Mouse (Mus musculus) intestine, embryonic 16.5 days (tissue): ENCODE data around the gene Anks1. TPM values are rescaled to one million over a fixed set of nuclear protein-coding genes. Genes with fewer than 3 reads are reported as not detected.
A peak's percentile ranks its signal among the peaks of the same experiment; 100 is the strongest.

Experiments
- ATAC-seq: fragments of 200-750 bp; cut with Nextera tagmentation; 2 replicates; pipeline ENCODE4 v1.8.0; 2017; ENCODE audit warnings: moderate TSS enrichment, moderate library complexity
- H3K27ac ChIP-seq: fragments of 300-500 bp; sonication (generic); 2 replicates; pipeline ENCODE4 v1.5.1; 2014; ENCODE audit warnings: mild to moderate bottlenecking, low read length
- H3K27me3 ChIP-seq: fragments of 300-500 bp; sonication (generic); replicated peaks from 2 replicates; pipeline ENCODE4 v1.6.1; 2014; ENCODE audit warnings: low read length, control low read depth, mixed read lengths; ENCODE audit not compliant: control insufficient read depth, insufficient read depth
- H3K36me3 ChIP-seq: fragments of 300-500 bp; sonication (generic); 2 replicates; pipeline ENCODE4 v1.6.1; 2014; ENCODE audit warnings: low read length, control low read depth; ENCODE audit not compliant: control insufficient read depth, insufficient read depth
- H3K4me1 ChIP-seq: fragments of 300-500 bp; sonication (generic); 2 replicates; pipeline ENCODE4 v1.6.1; 2014; ENCODE audit warnings: low read length, control low read depth, mixed read lengths; ENCODE audit not compliant: control insufficient read depth, insufficient read depth
- H3K4me2 ChIP-seq: fragments of 300-500 bp; sonication (generic); 2 replicates; pipeline ENCODE4 v1.6.1; 2014; ENCODE audit warnings: low read depth, low read length, control low read depth
- H3K4me3 ChIP-seq: fragments of 300-500 bp; sonication (generic); 2 replicates; pipeline ENCODE4 v1.5.1; 2014; ENCODE audit warnings: mild to moderate bottlenecking, low read length
- H3K9ac ChIP-seq: fragments of 300-500 bp; sonication (generic); 2 replicates; pipeline ENCODE4 v1.6.1; 2014; ENCODE audit warnings: low read depth, low read length
- H3K9me3 ChIP-seq: fragments of 300-500 bp; sonication (generic); 2 replicates; pipeline ENCODE4 v1.6.1; 2016; ENCODE audit warnings: low read length, control low read depth; ENCODE audit not compliant: control insufficient read depth
- WGBS: fragments of 180-500 bp; shearing (Covaris S2); extraction: QIAGEN DNeasy Blood & Tissue Kit; methylation state at CpG from one replicate; pipeline ENCODE4 v1.1.7; 2014; 5-methylcytosine and 5-hydroxymethylcytosine counted together
- polyA plus RNA-seq: library from polyadenylated mRNA; unstranded; fragments of >200 nt; fragmentation: Nextera tagmentation; extraction: Ambion mirVana; gene quantifications from 2 replicates; pipeline ENCODE4 v1.2.1, GENCODE M21; 2015

Anks1 gene
- polyA plus RNA-seq, 1 experiment from 2014 or later, result 10.0 TPM

GRCm38 (mm10) chr17:28060681-28061080, 151.6 kb downstream of the Anks1 start:
- no peak overlapping the region for H3K27ac ChIP-seq
- H3K4me1 ChIP-seq, result no peaks in the 10 kb centered on the region
- 93% methylated on average over 11 of the region's 11 CpGs for WGBS
- H3K9me3 ChIP-seq, result no peaks in the 10 kb centered on the region
- ATAC-seq, result no peak
- H3K36me3 ChIP-seq, result 0 out of 2 replicates have a peak, but pooled peaks cover 7% of the 10 kb centered on the region
- no peaks in the 10 kb centered on the region for H3K27me3 ChIP-seq
- H3K4me2 ChIP-seq, result no peak overlapping the region
- H3K9ac ChIP-seq, result no peak overlapping the region
- H3K4me3 ChIP-seq, result no peak overlapping the region

- 55% methylated on average over 7 of the region's 7 CpGs for WGBS
- ATAC-seq, result peak; percentile 31; the same call in 1 of the 2 replicates
- Histone ChIP-seq H3K27me3 (no peaks in the 10 kb centered on the region), H3K36me3 (0 out of 2 replicates have a peak, but pooled peaks cover 7% of the 10 kb centered on the region), H3K4me2 (no peak overlapping the region), H3K27ac (no peak overlapping the region), H3K9me3 (no peaks in the 10 kb centered on the region), H3K4me1 (no peaks in the 10 kb centered on the region), H3K9ac (no peak overlapping the region), H3K4me3 (no peak overlapping the region)
These were observed 152.4 kb downstream of the Anks1 start for GRCm38 (mm10) chr17:28061472-28061871.

DNA sequence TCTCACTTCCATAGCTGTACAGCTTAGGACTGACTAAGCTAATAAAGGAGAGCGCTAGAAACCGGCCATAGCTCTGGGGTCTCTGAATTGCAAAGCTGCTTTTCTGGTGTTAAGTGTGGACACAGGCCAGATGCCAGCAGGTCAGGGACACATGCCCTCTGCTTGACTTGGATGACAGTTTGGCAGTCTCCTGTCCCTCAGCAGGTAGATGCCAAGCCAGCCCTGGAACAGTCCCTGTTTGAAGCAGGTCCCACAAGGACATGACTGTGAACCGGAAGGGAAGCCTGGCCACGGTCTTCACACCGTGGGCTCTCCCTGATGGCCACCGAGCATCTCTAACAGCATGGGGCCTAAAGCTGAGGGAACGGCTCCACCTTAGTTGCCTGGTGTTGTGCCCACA, 153.6 kb downstream of the Anks1 start:
- WGBS, result 86% methylated on average over 7 of the region's 7 CpGs
- ATAC-seq, result no peak
- no peaks in the 10 kb centered on the region for H3K4me1 ChIP-seq

DNA sequence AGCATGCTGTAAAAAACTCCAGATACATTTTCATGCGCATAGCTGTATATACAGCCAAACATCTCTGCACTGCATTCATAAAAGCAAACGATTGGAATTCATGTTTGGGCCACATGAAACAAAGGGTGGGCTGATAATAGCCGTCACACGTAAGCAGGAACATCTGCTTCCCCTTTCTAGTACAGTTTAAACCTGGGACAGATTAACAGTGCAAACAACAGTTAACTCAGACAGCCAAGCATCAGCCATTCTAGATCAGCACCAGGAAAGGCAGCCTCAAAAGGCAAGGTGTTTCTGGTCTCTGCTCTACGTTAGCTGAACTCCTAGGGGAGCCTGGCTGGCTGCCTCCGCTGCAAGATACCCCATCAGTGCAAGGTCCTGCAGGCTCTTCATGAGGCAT, 154.1 kb downstream of the Anks1 start:
- 0 out of 2 replicates have a peak, but pooled peaks cover 7% of the 10 kb centered on the region for H3K36me3 ChIP-seq
- H3K9me3 ChIP-seq, result no peaks in the 10 kb centered on the region
- H3K4me3 ChIP-seq, result no peak overlapping the region
- WGBS, result 75% methylated on average over 6 of the region's 6 CpGs
- no peaks in the 10 kb centered on the region for H3K27me3 ChIP-seq
- no peak overlapping the region for H3K27ac ChIP-seq
- no peak overlapping the region for H3K4me2 ChIP-seq
- H3K9ac ChIP-seq, result no peak overlapping the region
- no peak for ATAC-seq
- no peaks in the 10 kb centered on the region for H3K4me1 ChIP-seq

More for the DNA sequence above, 153.6 kb downstream of the Anks1 start:
- H3K4me3 ChIP-seq, result no peak overlapping the region
- H3K9me3 ChIP-seq, result no peaks in the 10 kb centered on the region
- H3K9ac ChIP-seq, result no peak overlapping the region
- no peak overlapping the region for H3K27ac ChIP-seq
- H3K27me3 ChIP-seq, result no peaks in the 10 kb centered on the region
- H3K4me2 ChIP-seq, result no peak overlapping the region
- H3K36me3 ChIP-seq, result 0 out of 2 replicates have a peak, but pooled peaks cover 7% of the 10 kb centered on the region

DNA sequence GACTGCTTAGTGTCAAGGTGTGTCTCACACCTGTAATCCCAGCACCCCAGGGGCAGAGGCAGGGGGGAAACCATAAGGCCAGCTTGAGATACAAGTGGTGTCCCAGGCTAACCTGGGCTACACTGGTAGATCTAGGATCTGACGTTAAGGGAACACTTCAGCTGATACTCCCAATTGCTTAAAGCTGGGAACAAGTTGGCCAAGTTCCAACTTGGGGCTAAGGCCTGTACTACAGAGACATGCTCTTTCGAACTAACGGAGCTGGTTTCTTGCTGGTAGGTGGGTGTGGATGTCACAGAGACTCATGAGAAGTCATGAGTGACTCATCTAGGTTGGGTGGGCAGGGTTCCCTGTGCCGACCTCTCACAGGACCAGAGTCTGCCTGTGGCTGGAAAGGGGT, 158.2 kb downstream of the Anks1 start:
- no peaks in the 10 kb centered on the region for H3K36me3 ChIP-seq
- no peak for ATAC-seq
- H3K4me3 ChIP-seq, result no peak overlapping the region
- H3K4me2 ChIP-seq, result no peak overlapping the region
- H3K9ac ChIP-seq, result no peak overlapping the region
- H3K27ac ChIP-seq, result no peak overlapping the region
- 69% methylated on average over 4 of the region's 4 CpGs for WGBS
- no peaks in the 10 kb centered on the region for H3K27me3 ChIP-seq
- H3K9me3 ChIP-seq, result no peaks in the 10 kb centered on the region
- no peaks in the 10 kb centered on the region for H3K4me1 ChIP-seq

DNA sequence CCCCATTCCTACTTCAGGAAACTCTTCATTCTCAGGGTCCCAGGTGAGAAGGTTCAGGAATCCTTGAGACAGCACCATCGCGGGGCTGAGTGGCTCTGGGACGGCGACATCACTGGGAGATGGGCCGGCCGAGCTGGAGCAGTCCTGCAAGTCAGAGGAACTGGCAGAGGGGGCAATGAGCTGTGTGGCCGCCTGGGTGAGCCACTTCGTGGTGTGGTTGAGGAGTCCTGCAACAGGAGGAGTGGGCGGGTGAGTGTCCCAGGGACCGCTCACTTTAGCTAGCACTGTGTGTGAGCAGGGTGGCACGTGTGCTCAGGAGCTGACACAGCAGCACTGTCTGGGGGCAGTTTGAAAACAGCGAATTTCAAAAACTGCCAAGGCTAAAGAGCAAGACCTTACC, 160.3 kb downstream of the Anks1 start:
- no peak overlapping the region for H3K4me3 ChIP-seq
- no peak overlapping the region for H3K9ac ChIP-seq
- no peak overlapping the region for H3K4me2 ChIP-seq
- no peak for ATAC-seq
- H3K27ac ChIP-seq, result no peak overlapping the region
- no peaks in the 10 kb centered on the region for H3K36me3 ChIP-seq
- H3K4me1 ChIP-seq, result no peaks in the 10 kb centered on the region
- WGBS, result 14% methylated on average over 12 of the region's 12 CpGs
- no peaks in the 10 kb centered on the region for H3K9me3 ChIP-seq
- no peaks in the 10 kb centered on the region for H3K27me3 ChIP-seq

GRCm38 (mm10) chr17:28070256-28070655, 161.2 kb downstream of the Anks1 start:
- Histone ChIP-seq H3K27me3 (no peaks in the 10 kb centered on the region), H3K9me3 (no peaks in the 10 kb centered on the region), H3K4me3 (no peak overlapping the region), H3K9ac (no peak overlapping the region), H3K27ac (no peak overlapping the region), H3K4me2 (no peak overlapping the region), H3K4me1 (no peaks in the 10 kb centered on the region), H3K36me3 (no peaks in the 10 kb centered on the region)
- ATAC-seq, result no peak
- 84% methylated on average over 13 of the region's 13 CpGs for WGBS

- Histone ChIP-seq H3K27ac (no peak overlapping the region), H3K9ac (no peak overlapping the region), H3K27me3 (no peaks in the 10 kb centered on the region), H3K36me3 (no peaks in the 10 kb centered on the region), H3K4me2 (no peak overlapping the region), H3K4me1 (no peaks in the 10 kb centered on the region), H3K4me3 (no peak overlapping the region), H3K9me3 (no peaks in the 10 kb centered on the region)
- WGBS, result 66% methylated on average over 2 of the region's 2 CpGs
- ATAC-seq, result no peak
These were observed 163.6 kb downstream of the Anks1 start for GRCm38 (mm10) chr17:28072730-28073129.

GRCm38 (mm10) chr17:28074486-28074885, 165.4 kb downstream of the Anks1 start:
- WGBS, result 62% methylated on average over 7 of the region's 7 CpGs
- H3K9ac ChIP-seq, result no peak overlapping the region
- no peaks in the 10 kb centered on the region for H3K4me1 ChIP-seq
- H3K4me2 ChIP-seq, result no peak overlapping the region
- no peak overlapping the region for H3K27ac ChIP-seq
- no peak for ATAC-seq
- no peaks in the 10 kb centered on the region for H3K36me3 ChIP-seq
- no peak overlapping the region for H3K4me3 ChIP-seq
- no peaks in the 10 kb centered on the region for H3K27me3 ChIP-seq
- H3K9me3 ChIP-seq, result no peaks in the 10 kb centered on the region

DNA sequence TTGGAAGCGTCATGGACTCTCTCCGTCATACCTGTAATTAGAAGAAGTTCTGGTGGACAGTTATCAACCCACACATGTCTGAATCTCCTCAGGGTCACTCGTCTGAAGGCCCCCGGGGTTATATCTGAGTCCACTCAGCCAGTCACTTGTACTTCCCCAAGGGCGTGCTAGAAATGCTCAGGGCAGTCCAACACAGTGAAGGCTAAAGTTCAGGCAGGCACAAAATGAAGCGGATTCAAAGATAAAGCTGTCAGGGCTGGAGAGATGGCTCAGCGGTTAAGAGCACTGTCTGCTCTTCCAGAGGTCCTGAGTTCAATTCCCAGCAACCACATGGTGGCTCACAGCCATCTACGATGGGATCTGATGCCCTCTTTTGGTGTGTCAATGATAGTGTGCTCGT, 168.9 kb downstream of the Anks1 start:
- Histone ChIP-seq H3K4me3 (no peak overlapping the region), H3K27ac (no peak overlapping the region), H3K4me1 (peaks cover 13% of the 10 kb centered on the region), H3K4me2 (no peak overlapping the region), H3K36me3 (no peaks in the 10 kb centered on the region), H3K9ac (no peak overlapping the region), H3K27me3 (no peaks in the 10 kb centered on the region), H3K9me3 (no peaks in the 10 kb centered on the region)
- no peak for ATAC-seq
- 77% methylated on average over 9 of the region's 9 CpGs for WGBS
